Mouse (Mus musculus): ENCODE results near the gene Slc45a3. TPM values are rescaled to one million over a fixed set of nuclear protein-coding genes. Genes with fewer than 3 reads are reported as not detected.

Slc45a3 gene
- 1 to 10 TPM in 1 of 2 experiments, under 1 TPM in 1; 0.92 to 1.0 TPM for total RNA-seq (2023)

DNA sequence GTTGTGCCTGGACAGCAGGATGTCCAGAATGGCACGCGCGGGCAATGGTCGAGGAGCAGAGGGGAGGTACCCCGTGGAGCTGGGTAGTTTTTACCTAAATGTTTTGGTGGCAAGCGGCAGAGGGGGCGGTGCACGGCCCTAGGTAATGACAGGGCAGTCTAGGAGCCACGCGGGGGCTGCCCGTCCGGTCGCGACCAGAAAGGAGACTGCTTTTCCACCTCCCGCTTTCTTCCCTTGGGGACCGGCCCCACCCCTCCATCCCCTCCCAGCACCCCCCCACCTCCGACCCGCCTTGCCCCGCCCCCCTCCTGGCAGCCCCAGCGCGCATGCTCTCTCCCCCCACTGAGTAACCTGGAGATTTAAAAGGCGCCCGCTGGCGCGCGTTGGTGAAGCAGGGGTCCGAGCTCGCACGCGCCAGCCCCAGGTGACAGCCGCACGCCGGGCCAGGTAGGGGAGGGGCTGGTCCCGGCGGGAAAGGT, at the start of gene Slc45a3:
Slc45a3 (plus strand) TSS at position 362 of the 479 bp plus-strand sequence.

DNA sequence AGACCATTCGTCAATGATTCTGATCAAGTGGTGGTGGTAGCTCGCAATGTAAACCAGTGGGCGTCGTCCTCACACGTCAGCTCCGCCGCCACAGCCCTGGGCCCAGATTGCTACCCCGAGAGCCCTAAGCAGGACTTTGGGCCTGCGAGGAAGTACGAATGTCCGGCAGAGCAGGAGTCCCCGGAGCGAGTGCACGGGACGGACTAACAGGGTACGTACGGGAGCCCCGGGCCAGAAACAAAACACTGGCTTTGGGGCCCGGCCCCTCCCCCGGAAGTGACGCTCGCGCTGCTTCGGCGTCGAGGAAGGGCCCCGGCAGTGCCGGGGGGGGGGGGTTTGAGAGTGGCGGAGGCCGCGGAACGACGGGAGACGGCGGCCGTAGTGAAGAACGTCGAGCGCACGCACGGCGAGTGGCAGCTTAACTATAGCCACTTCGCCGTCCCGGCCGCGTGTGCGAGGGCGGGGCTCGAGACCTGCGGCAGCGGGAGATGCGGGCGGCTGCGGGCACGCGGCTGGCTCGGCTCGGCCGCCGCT, 44.6 kb downstream of the Slc45a3 start, which contains the start of gene Elk4:
Elk4 (plus strand) TSS at position 326 of the 534 bp plus-strand sequence.

Other genes starting within 250 kb of the Slc45a3 start
- gene Slc26a9, start 218.9 kb upstream of the Slc45a3 start, total RNA-seq (2023): not detected
- gene Pm20d1, start 165.6 kb upstream of the Slc45a3 start, total RNA-seq (2023): not detected
- 10 to 100 TPM; 49.2 to 54.4 TPM for gene Slc41a1, start 135.5 kb upstream of the Slc45a3 start, total RNA-seq (2023)
- 10 to 100 TPM; 17.4 to 23.4 TPM for gene Rab29, start 95.7 kb upstream of the Slc45a3 start, total RNA-seq (2023)
- gene Nucks1, start 52.4 kb upstream of the Slc45a3 start, total RNA-seq (2023): 10 to 100 TPM; 89.1 to 94.5 TPM
- 100 to 1,000 TPM; 330 to 333 TPM for gene Elk4, start 44.6 kb downstream of the Slc45a3 start, total RNA-seq (2023)
- under 1 TPM in 1 of 2 experiments, not detected in 1; 0.17 TPM for gene Mfsd4a, start 105.1 kb downstream of the Slc45a3 start, total RNA-seq (2023)
- under 1 TPM in 1 of 2 experiments, not detected in 1; 0.44 TPM for gene Cdk18, start 176.7 kb downstream of the Slc45a3 start, total RNA-seq (2023)
- gene Lemd1, start 228.5 kb downstream of the Slc45a3 start, total RNA-seq (2023): not detected
- not detected for gene AC124108.1, start 228.5 kb downstream of the Slc45a3 start, total RNA-seq (2023)